Mouse (Mus musculus): ENCODE measurements at regions not wholly inside any gene's neighbourhood (a gene's known extent, or its start where the extent isn't known, plus 50 kb on each side); places are given as distances from the start of the nearest gene placed in this dataset.

DNA sequence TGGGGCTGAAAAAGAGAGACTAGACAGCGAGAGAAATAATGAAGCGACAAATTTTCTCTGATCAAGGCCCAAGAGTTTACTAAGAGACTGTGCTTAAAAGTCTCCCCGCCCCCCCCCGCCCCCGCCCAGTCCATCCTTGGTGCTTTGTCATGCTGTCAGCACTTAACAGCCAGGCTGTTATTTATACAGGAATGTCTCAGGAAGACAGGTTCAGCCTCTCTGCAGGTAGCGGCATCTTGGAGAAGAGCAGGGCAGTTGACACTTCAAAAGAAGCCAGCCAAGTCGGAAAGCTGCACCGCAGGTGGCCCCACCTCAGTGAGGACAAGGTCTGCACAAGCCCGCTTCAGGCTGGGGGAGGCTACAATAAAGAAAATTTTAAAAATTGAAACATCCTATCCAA lies 487.6 kb downstream of the Pdzph1 start:
- H3K27ac ChIP-seq, result no peak overlapping the region
- TF ChIP-seq CTCF (conservative IDR thresholded peaks at IDR 0.05), result no peak
- H3K4me3 ChIP-seq, result no peak overlapping the region
- DNase-seq (ENCODE audit: low spot score in 2 of 2), result no peak

DNA sequence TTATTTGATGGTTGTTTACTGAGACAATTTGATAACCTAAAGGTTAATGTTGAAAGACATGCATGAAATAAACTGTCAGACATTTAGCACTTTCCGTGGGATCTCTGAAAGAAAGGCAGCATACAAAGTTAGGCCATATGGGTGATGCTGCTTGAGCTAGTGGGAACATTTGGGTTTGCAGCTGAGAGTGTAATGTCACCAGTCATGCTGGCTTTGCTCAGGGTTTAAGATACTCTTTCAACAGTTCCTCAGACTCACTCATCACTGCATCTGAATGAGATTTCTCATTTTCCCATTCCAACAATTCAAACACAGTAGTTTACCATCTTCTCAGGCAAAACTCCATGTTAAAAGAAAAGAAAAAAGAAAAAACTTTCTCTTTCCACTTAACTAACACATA lies 522.3 kb downstream of the Pdzph1 start:
- TF ChIP-seq CTCF (conservative IDR thresholded peaks at IDR 0.05), result no peak
- peak in 1 of 2 experiments; percentile 11 for DNase-seq (ENCODE audit: low spot score in 2 of 2)
- Histone ChIP-seq H3K27ac (no peak overlapping the region), H3K4me3 (no peak overlapping the region)

Data from layer of hippocampus, adult 2 months (tissue).